Mouse (Mus musculus) C2C12 (cell line): ENCODE measurements at regions not wholly inside any gene's neighbourhood (a gene's known extent, or its start where the extent isn't known, plus 50 kb on each side); places are given as distances from the start of the nearest gene placed in this dataset.

ENCODE experiments used
- H3K27me3 ChIP-seq: one replicate; pipeline ENCODE4 v1.6.1; 2011; ENCODE audit not compliant: control insufficient read depth, insufficient read depth, insufficient read length
- H3K36me3 ChIP-seq: one replicate; pipeline ENCODE4 v1.6.1; 2011; ENCODE audit not compliant: control insufficient read depth, insufficient read depth
- H3K4me3 ChIP-seq: one replicate; pipeline ENCODE4 v1.5.1; 2011; ENCODE audit warnings: mild to moderate bottlenecking, control low read depth; ENCODE audit not compliant: poor library complexity, insufficient read depth, severe bottlenecking
- H3K79me2 ChIP-seq: one replicate; pipeline ENCODE4 v1.6.1; 2011; ENCODE audit not compliant: control insufficient read depth, insufficient read depth
- H3K79me3 ChIP-seq: one replicate; pipeline ENCODE4 v1.6.1; 2011; ENCODE audit warnings: low read depth, control low read depth
- H3ac ChIP-seq: one replicate; pipeline ENCODE3; 2011; ENCODE audit warnings: low read depth; ENCODE audit not compliant: control insufficient read depth, insufficient read length
- CEBPB ChIP-seq: IDR thresholded peaks from one replicate; pipeline ENCODE4 v1.6.1; 2011; ENCODE audit warnings: low read depth, mild to moderate bottlenecking, control low read depth, moderate library complexity
- CTCF ChIP-seq: IDR thresholded peaks from one replicate; pipeline ENCODE4 v1.5.1; 2011; ENCODE audit not compliant: control insufficient read depth, insufficient read depth, insufficient read length
- FOSL1 ChIP-seq: IDR thresholded peaks from one replicate; pipeline ENCODE4 v1.8.0; 2011; ENCODE audit warnings: mild to moderate bottlenecking, low read length; ENCODE audit not compliant: poor library complexity, insufficient read depth, severe bottlenecking
- MAX ChIP-seq: IDR thresholded peaks from one replicate; pipeline ENCODE4 v1.6.1; 2011; ENCODE audit warnings: mild to moderate bottlenecking, control low read depth
- MYOD1 ChIP-seq: IDR thresholded peaks from one replicate; pipeline ENCODE4 v1.6.1; 2011; ENCODE audit warnings: low read depth; ENCODE audit not compliant: control insufficient read depth, insufficient read length
- MYOG ChIP-seq: IDR thresholded peaks from one replicate; pipeline ENCODE4 v1.6.1; 2011; ENCODE audit not compliant: control insufficient read depth, insufficient read length; ENCODE audit errors: extremely low read depth
- USF1 ChIP-seq: IDR thresholded peaks from one replicate; pipeline ENCODE4 v1.6.1; 2011; ENCODE audit warnings: low read depth, mild to moderate bottlenecking, control low read depth, moderate library complexity

GRCm38 (mm10) chr3:21823331-21823730, 253.1 kb upstream of the Tbl1xr1 start:
- TF ChIP-seq MAX, result no peak
- peak; percentile 39 for TF ChIP-seq CEBPB
- TF ChIP-seq FOSL1, result no peak
- H3K4me3 ChIP-seq, result no peak overlapping the region
- no peak overlapping the region for H3ac ChIP-seq
- no peaks in the 10 kb centered on the region for H3K36me3 ChIP-seq
- H3K79me2 ChIP-seq, result no peaks in the 10 kb centered on the region
- H3K27me3 ChIP-seq, result no peaks in the 10 kb centered on the region
- H3K79me3 ChIP-seq, result no peaks in the 10 kb centered on the region

- H3K4me3 ChIP-seq, result no peak overlapping the region
- TF ChIP-seq CEBPB (no peak), FOSL1 (no peak), CTCF (no peak), MYOD1 (no peak), MAX (no peak), USF1 (no peak), MYOG (no peak)
Observed at GRCm38 (mm10) chr3:21824101-21824880, 252.2 kb upstream of the Tbl1xr1 start.

GRCm38 (mm10) chr3:21824913-21825610, 251.4 kb upstream of the Tbl1xr1 start:
- no peak for TF ChIP-seq FOSL1
- no peak for TF ChIP-seq CTCF
- no peak for TF ChIP-seq MYOG
- TF ChIP-seq CEBPB, result peak; percentile 9
- H3K4me3 ChIP-seq, result no peak overlapping the region
- no peaks in the 10 kb centered on the region for H3K36me3 ChIP-seq
- H3K79me3 ChIP-seq, result no peaks in the 10 kb centered on the region
- no peaks in the 10 kb centered on the region for H3K27me3 ChIP-seq
- no peaks in the 10 kb centered on the region for H3K79me2 ChIP-seq
- no peak overlapping the region for H3ac ChIP-seq

More at GRCm38 (mm10) chr3:21824101-21824880, 252.2 kb upstream of the Tbl1xr1 start:
- Histone ChIP-seq H3K79me3 (no peaks in the 10 kb centered on the region), H3K79me2 (no peaks in the 10 kb centered on the region), H3ac (no peak overlapping the region), H3K27me3 (no peaks in the 10 kb centered on the region), H3K36me3 (no peaks in the 10 kb centered on the region)

GRCm38 (mm10) chr3:21827656-21828055, 248.8 kb upstream of the Tbl1xr1 start:
- H3K27me3 ChIP-seq, result no peaks in the 10 kb centered on the region
- H3K4me3 ChIP-seq, result no peak overlapping the region
- H3K79me3 ChIP-seq, result no peaks in the 10 kb centered on the region
- no peaks in the 10 kb centered on the region for H3K36me3 ChIP-seq
- no peaks in the 10 kb centered on the region for H3K79me2 ChIP-seq
- H3ac ChIP-seq, result no peak overlapping the region
- TF ChIP-seq CEBPB (no peak), FOSL1 (peak; percentile 80)

GRCm38 (mm10) chr3:21833111-21833510, 243.3 kb upstream of the Tbl1xr1 start:
- no peaks in the 10 kb centered on the region for H3K79me2 ChIP-seq
- no peaks in the 10 kb centered on the region for H3K36me3 ChIP-seq
- no peak for TF ChIP-seq MYOG
- TF ChIP-seq USF1, result no peak
- TF ChIP-seq FOSL1, result no peak
- no peak for TF ChIP-seq CEBPB
- no peak for TF ChIP-seq MYOD1
- no peak for TF ChIP-seq CTCF
- TF ChIP-seq MAX, result no peak
- H3K4me3 ChIP-seq, result no peak overlapping the region
- H3ac ChIP-seq, result no peak overlapping the region
- H3K27me3 ChIP-seq, result no peaks in the 10 kb centered on the region
- no peaks in the 10 kb centered on the region for H3K79me3 ChIP-seq

GRCm38 (mm10) chr3:21835526-21835925, 240.9 kb upstream of the Tbl1xr1 start:
- H3K79me2 ChIP-seq, result no peaks in the 10 kb centered on the region
- no peaks in the 10 kb centered on the region for H3K36me3 ChIP-seq
- no peaks in the 10 kb centered on the region for H3K27me3 ChIP-seq
- TF ChIP-seq MAX, result no peak
- TF ChIP-seq CTCF, result no peak
- TF ChIP-seq MYOG, result no peak
- TF ChIP-seq MYOD1, result no peak
- TF ChIP-seq USF1, result no peak
- TF ChIP-seq CEBPB, result no peak
- no peak for TF ChIP-seq FOSL1
- H3K79me3 ChIP-seq, result no peaks in the 10 kb centered on the region
- H3K4me3 ChIP-seq, result no peak overlapping the region
- H3ac ChIP-seq, result no peak overlapping the region
